In the genomic region with DNA sequence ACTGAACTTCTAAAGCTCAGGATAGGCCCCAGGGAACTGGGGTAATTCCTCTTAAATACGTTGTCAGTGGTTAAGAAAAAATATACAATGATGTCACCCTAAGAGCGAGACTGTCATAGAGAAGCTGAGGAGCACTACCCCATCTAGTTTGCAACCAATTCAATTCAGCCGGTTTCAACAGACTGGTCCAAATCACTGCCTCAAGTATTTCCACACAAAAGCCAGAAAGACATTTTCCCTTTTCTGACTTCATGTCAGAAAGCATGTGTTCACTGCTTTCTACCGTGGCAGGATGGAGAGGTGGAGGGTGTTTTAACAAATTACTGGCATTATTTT, we compare ENCODE assay signal across 9 mouse cellular contexts. TPM values are rescaled to one million over a fixed set of nuclear protein-coding genes. Genes with fewer than 3 reads are reported as not detected.
DNase-seq lines count a peak whose midpoint lies in the region; ATAC-seq and TF ChIP-seq lines count a peak whose summit lies in the region.
"Had no signal": no experiment of that assay in that cellular context is flagged by ENCODE, and none has a peak within 500 bp of the region (broad histone marks: within the 10 kb centered on the region; RNA-seq: fewer than 3 reads in every experiment).

No protein-coding gene starts in this region.

- H3K4me2 ChIP-seq in forebrain, embryonic 14.5 days (ENCODE audit: low read length), result peak overlapping the region; percentile 85
- peak overlapping the region; percentile 89 for H3K4me2 ChIP-seq in liver, embryonic 16.5 days (ENCODE audit: low read depth, low read length)

- peaks cover 15% of the 10 kb centered on the region for H3K36me3 ChIP-seq in C2C12 (ENCODE audit: control insufficient read depth, insufficient read depth)
- H3K36me3 ChIP-seq in forebrain, embryonic 14.5 days (ENCODE audit: control insufficient read depth, insufficient read depth, low read length), result no peaks in the 10 kb centered on the region
- H3K36me3 ChIP-seq in liver, embryonic 16.5 days (ENCODE audit: control insufficient read depth, insufficient read depth), result no peaks in the 10 kb centered on the region

- H3K79me2 ChIP-seq in C2C12 (ENCODE audit: control insufficient read depth, insufficient read depth), result peaks cover 62% of the 10 kb centered on the region

- H3K9me3 ChIP-seq in forebrain, embryonic 14.5 days (replicated peaks; ENCODE audit: control insufficient read depth, low read length), result no peaks in the 10 kb centered on the region
- H3K9me3 ChIP-seq in liver, embryonic 16.5 days (replicated peaks; ENCODE audit: control insufficient read depth, low read length), result no peaks in the 10 kb centered on the region

- no peak for TF ChIP-seq CTCF in C2C12 (IDR thresholded peaks at IDR 0.05; ENCODE audit: control insufficient read depth, insufficient read depth, insufficient read length)

- WGBS in forebrain, embryonic 14.5 days, result 4% methylated on average over 4 of the region's 4 CpGs
- 13% methylated on average over 4 of the region's 4 CpGs for WGBS in liver, embryonic 16.5 days (ENCODE audit: insufficient replicate concordance)

- H3K4me3 ChIP-seq in C2C12 (ENCODE audit: insufficient read depth, poor library complexity, severe bottlenecking), result peak overlapping the region; percentile 80
- peak overlapping the region; percentile 80 for H3K4me3 ChIP-seq in forebrain, embryonic 14.5 days (ENCODE audit: low read depth, low read length)
- peak overlapping the region; percentile 82 for H3K4me3 ChIP-seq in liver, embryonic 16.5 days (ENCODE audit: low read depth, low read length)

- peak; percentile 21; the same call in 1 of the 2 replicates for ATAC-seq in forebrain, embryonic 14.5 days
- no peak for ATAC-seq in liver, embryonic 16.5 days (ENCODE audit: low read depth)

- H3K79me3 ChIP-seq in C2C12 (ENCODE audit: low read depth), result peaks cover 57% of the 10 kb centered on the region

- no peaks in the 10 kb centered on the region for H3K27me3 ChIP-seq in C2C12 (ENCODE audit: control insufficient read depth, insufficient read depth, insufficient read length)
- no peaks in the 10 kb centered on the region for H3K27me3 ChIP-seq in forebrain, embryonic 14.5 days (replicated peaks; ENCODE audit: control insufficient read depth, insufficient read depth, low read length)
- no peaks in the 10 kb centered on the region for H3K27me3 ChIP-seq in liver, embryonic 16.5 days (ENCODE audit: control insufficient read depth, insufficient read depth, low read depth, low read length)

- H3ac ChIP-seq in C2C12 (ENCODE audit: control insufficient read depth, insufficient read length, low read depth), result peak overlapping the region; percentile 72

- peak overlapping the region; percentile 95; the same call in 1 of the 2 replicates for H3K27ac ChIP-seq in forebrain, embryonic 14.5 days (ENCODE audit: low read depth, low read length)
- no peak overlapping the region for H3K27ac ChIP-seq in liver, embryonic 16.5 days (ENCODE audit: low read length)

- peaks cover 16% of the 10 kb centered on the region for H3K4me1 ChIP-seq in forebrain, embryonic 14.5 days (ENCODE audit: control insufficient read depth, insufficient read depth, low read length)
- peaks cover 18% of the 10 kb centered on the region for H3K4me1 ChIP-seq in liver, embryonic 16.5 days (ENCODE audit: control insufficient read depth, low read depth, low read length)

- H3K9ac ChIP-seq in forebrain, embryonic 14.5 days (ENCODE audit: low read length), result peak overlapping the region; percentile 98
- peak overlapping the region; percentile 86 for H3K9ac ChIP-seq in liver, embryonic 16.5 days (ENCODE audit: low read depth, low read length)

- DNase-seq in cerebellum, adult 9-10 months, result peak; percentile 34
- no peak for DNase-seq in cerebellum, adult 9-11 months
- peak; percentile 62 for DNase-seq in forebrain, embryonic 14.5 days (ENCODE audit: low spot score)
- no peak for DNase-seq in adrenal gland, adult 2 months
- no peak for DNase-seq in thymus, postnatal 4 days
- no peak for DNase-seq in ovary, postnatal 10 days (ENCODE audit: low spot score)

TF ChIP-seq in C2C12, 6 proteins besides CTCF, POLR2A, EP300 and RAD21:
- TF ChIP-seq CEBPB (IDR thresholded peaks at IDR 0.05; ENCODE audit: low read depth) (no peak), USF1 (IDR thresholded peaks at IDR 0.05; ENCODE audit: low read depth) (no peak), MYOG (IDR thresholded peaks at IDR 0.05; ENCODE audit: control insufficient read depth, extremely low read depth, insufficient read length) (no peak), MYOD1 (IDR thresholded peaks at IDR 0.05; ENCODE audit: control insufficient read depth, insufficient read length, low read depth) (no peak), FOSL1 (IDR thresholded peaks at IDR 0.05; ENCODE audit: insufficient read depth, low read length, poor library complexity, severe bottlenecking) (no peak), MAX (IDR thresholded peaks at IDR 0.05) (no peak)

RNA-seq across cellular contexts. Expression of a gene that starts 1.2 kb away (rescaled TPM):
- polyA plus RNA-seq in C2C12 (2012; fragmentation: generic; extraction: Trizol), result 29.9 TPM
- polyA plus RNA-seq in forebrain, embryonic 14.5 days (2014; fragmentation: Nextera tagmentation; extraction: Ambion mirVana), result 257 and 259 TPM in 2 replicates
- 18.9 and 19.9 TPM in 2 replicates for polyA plus RNA-seq in liver, embryonic 16.5 days (2015; fragmentation: Nextera tagmentation; extraction: Ambion mirVana)
- 10 to 100 TPM; 18.2 to 29.2 TPM for total RNA-seq in adrenal gland, adult 2 months (2021)
- 13.0 and 16.1 TPM in 2 replicates for polyA plus RNA-seq in adrenal gland, adult 2 months (2012; rRNA removed)

RNA-seq across cellular contexts. Expression of a gene that starts 14.2 kb away (rescaled TPM):
- polyA plus RNA-seq in C2C12 (2012; fragmentation: generic; extraction: Trizol), result not detected
- polyA plus RNA-seq in forebrain, embryonic 14.5 days (2014; fragmentation: Nextera tagmentation; extraction: Ambion mirVana), result 4.6 and 8.0 TPM in 2 replicates
- polyA plus RNA-seq in liver, embryonic 16.5 days (2015; fragmentation: Nextera tagmentation; extraction: Ambion mirVana), result not detected in 2 replicates
- total RNA-seq in adrenal gland, adult 2 months (2021), result not detected
- polyA plus RNA-seq in adrenal gland, adult 2 months (2012; rRNA removed), result not detected in 2 replicates
- total RNA-seq: neutrophil, adult 5-6 weeks had no signal

RNA-seq across cellular contexts. Expression of a gene that starts 30.0 kb away (rescaled TPM):
- not detected for polyA plus RNA-seq in C2C12 (2012; fragmentation: generic; extraction: Trizol)
- 0.05 TPM in 1 of 2 replicates, not detected in the other for polyA plus RNA-seq in forebrain, embryonic 14.5 days (2014; fragmentation: Nextera tagmentation; extraction: Ambion mirVana)
- polyA plus RNA-seq in liver, embryonic 16.5 days (2015; fragmentation: Nextera tagmentation; extraction: Ambion mirVana), result 0.01 and 0.04 TPM in 2 replicates
- total RNA-seq in adrenal gland, adult 2 months (2021), result not detected
- polyA plus RNA-seq in adrenal gland, adult 2 months (2012; rRNA removed), result not detected in 2 replicates
- total RNA-seq: neutrophil, adult 5-6 weeks had no signal

RNA-seq across cellular contexts. Expression of a gene that starts 54.3 kb away (rescaled TPM):
- polyA plus RNA-seq in C2C12 (2012; fragmentation: generic; extraction: Trizol), result 0.04 TPM
- polyA plus RNA-seq in forebrain, embryonic 14.5 days (2014; fragmentation: Nextera tagmentation; extraction: Ambion mirVana), result 3.6 and 4.6 TPM in 2 replicates
- polyA plus RNA-seq in liver, embryonic 16.5 days (2015; fragmentation: Nextera tagmentation; extraction: Ambion mirVana), result 4.7 and 5.6 TPM in 2 replicates
- total RNA-seq in adrenal gland, adult 2 months (2021), result not detected
- 0.07 TPM in 1 of 2 replicates, not detected in the other for polyA plus RNA-seq in adrenal gland, adult 2 months (2012; rRNA removed)

Comparison
In these comparisons a context has a peak if more than half of its experiments do, and no peak if none do; other contexts are left out.
1. DNase-seq: peak in cerebellum, adult 9-10 months (single experiment) and forebrain, embryonic 14.5 days (single experiment); none in cerebellum, adult 9-11 months (single experiment), adrenal gland, adult 2 months (single experiment), thymus, postnatal 4 days (single experiment) and ovary, postnatal 10 days (single experiment).
2. Peak in every context shown above with its lines, with median percentiles within 50 percentile points of each other: H3K4me3 ChIP-seq.